Mouse (Mus musculus) c-Kit-negative CD71-positive TER-119-positive erythroid progenitor cells, embryonic 14.5 days (primary cell): ENCODE data around the gene H2al1c.
"Not testable (repeated sequence)": the region's sequence is repeated elsewhere in the genome, so short reads cannot be mapped to it uniquely, and the experiment has no call there.

Experiments
- DNase-seq: peaks from one replicate; pipeline ENCODE4 v3.0.0-alpha.2; 2013; ENCODE audit warnings: low read depth, low spot score

H2al1c gene

GRCm38 (mm10) chrX:11305355-11305754 is at the start of gene H2al1c:
Gene H2al1c (plus strand): TSS chrX:11305655.
- DNase-seq, result not testable (repeated sequence)

GRCm38 (mm10) chrX:11264918-11265317 is 40.5 kb upstream of the H2al1c start:
- no peak for DNase-seq

DNA sequence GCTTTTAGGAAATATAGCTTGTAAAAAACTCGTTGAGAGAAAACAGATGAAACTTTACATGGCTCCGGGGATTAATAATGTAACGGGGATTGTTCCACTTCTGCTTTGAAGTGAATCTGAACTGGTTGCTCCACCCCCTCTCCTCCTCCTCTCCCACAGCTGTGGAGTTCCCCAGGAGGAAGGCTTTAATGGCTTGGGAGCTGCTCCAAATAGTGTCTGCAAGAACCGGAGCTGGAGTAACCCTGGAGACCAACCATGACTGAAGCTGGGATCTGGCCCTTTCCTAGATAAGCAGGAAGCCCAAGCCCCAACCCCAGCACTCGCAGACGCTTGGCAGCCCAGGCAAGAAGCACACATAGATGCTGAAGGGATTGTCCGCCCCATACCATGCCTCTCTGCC is 37.7 kb upstream of the H2al1c start:
- DNase-seq, result no peak

GRCm38 (mm10) chrX:11269074-11269473 is 36.4 kb upstream of the H2al1c start:
- DNase-seq, result no peak

DNA sequence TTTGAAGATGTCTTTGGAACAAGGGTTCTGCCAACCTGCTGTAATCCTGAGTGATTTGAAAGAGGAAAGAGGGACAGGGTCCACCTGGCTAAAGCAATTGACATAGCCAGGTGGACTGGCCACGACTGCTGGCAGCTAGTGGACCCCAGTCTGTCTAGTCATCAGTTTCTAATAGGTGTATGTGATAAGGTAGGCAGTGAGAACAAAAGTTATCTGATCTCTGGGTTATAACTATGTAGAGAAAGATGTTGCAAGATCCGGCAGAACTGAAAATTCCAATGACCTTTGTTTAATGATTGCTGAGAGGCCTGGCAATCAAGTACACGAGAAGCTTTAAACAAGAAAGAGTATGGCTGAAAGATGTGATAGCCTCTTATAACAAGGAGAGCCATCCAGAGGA is 32.3 kb upstream of the H2al1c start:
- no peak for DNase-seq

GRCm38 (mm10) chrX:11277083-11277482 is 28.4 kb upstream of the H2al1c start:
- DNase-seq, result no peak

DNA sequence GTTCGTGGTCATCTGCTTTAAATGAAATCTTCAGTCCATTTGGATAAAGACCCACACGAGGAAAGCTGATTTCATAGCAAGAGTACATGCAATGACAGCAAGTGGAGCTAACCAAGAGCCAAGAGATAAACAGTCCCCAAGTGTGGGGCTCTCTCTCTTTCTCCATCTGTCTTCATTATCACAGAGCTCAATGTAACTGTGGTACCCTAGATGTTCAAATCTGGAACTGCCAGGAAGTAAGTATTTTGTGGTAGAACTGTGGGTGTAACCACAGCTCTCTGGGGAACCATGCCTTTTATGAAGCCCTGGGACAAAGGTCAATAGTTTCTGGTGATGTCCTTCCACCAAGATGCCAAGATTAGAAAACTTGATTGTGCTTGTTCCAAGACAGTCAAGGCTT is 24.7 kb upstream of the H2al1c start:
- DNase-seq, result no peak

DNA sequence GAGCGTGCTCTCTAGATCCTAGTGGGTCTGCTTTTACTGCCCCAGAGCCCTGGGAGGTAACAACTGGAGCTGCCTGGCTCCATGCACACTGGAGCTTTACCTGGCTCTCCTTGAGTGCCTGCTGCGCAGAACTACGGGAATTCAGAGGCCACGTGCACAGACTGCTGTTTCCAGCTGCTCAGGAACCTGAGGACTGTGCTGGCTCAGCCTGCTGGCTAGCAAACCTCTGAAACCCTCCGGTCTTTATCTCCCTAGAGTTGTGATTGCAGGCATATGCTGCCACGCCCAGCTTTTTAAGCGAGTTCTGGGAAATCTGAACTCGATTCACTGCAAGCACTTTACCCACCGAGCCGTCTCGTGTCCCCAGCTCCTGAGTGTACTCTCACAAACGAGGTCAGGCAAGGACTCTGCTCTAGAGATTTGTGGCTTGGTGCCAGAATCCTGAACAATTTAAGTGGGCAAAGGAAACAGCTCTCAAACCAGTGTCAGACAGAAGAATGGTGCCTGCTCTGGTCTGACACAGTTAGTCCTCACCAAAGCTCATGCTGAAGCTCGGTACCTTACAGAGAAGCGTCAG is 17.1 kb upstream of the H2al1c start:
- DNase-seq, result no peak

DNA sequence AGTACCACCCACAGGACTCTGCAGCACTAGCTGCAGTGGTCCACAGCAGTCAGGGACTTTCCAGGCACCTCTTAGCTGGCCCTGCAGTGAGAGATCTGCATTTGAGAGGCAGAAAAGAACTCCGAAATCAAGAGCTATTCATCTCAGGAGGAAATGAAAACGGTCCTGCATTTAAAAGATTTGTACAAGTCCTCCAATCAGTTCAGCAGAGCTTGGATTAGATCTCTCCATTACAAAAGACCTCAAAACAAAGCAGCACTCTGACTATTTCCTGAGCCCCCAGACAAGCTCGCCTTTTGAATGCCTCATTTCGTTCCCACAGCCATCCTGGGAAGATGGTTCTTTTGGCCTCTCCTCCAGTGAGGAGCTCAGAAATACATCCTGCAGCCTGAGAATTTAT is 16.2 kb upstream of the H2al1c start:
- DNase-seq, result no peak

DNA sequence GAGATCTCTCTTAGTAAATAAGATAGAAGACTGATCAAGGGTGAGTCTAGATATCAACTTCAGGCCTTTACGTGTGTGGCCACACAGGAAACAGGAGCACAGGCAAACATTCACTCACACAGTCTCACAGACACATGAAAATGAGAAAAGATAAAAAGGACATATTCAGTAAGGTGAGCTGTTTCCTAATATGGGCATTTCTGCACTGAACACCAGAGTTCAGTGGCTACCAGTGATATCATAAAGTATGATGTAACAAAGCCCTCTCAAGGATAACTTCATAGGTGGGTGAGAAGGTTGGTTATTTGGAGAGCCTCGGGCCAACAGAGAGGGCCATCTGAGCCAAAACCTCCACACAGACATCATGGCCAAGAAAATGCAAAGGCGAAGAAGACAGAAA is 6.5 kb upstream of the H2al1c start, which contains the start of gene H2al1a:
TSS of gene H2al1a (plus strand) at position 301 of the 400 bp plus-strand sequence.
- DNase-seq, result not testable (repeated sequence)

- not testable (repeated sequence) for DNase-seq
These were observed 3.3 kb upstream of the H2al1c start, which contains the start of gene H2al1b for GRCm38 (mm10) chrX:11302132-11302531. Gene H2al1b (plus strand): TSS chrX:11302432.

DNA sequence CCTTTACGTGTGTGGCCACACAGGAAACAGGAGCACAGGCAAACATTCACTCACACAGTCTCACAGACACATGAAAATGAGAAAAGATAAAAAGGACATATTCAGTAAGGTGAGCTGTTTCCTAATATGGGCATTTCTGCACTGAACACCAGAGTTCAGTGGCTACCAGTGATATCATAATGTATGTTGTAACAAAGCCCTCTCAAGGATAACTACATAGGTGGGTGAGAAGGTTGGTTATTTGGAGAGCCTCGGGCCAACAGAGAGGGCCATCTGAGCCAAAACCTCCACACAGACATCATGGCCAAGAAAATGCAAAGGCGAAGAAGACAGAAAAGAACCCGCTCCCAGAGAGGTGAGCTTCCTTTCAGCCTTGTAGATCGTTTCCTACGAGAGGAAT is 3.1 kb downstream of the H2al1c start, which contains the start of gene H2al1d:
TSS of gene H2al1d (plus strand) at position 301 of the 400 bp plus-strand sequence.
- not testable (repeated sequence) for DNase-seq

GRCm38 (mm10) chrX:11311634-11312033 is 6.2 kb downstream of the H2al1c start, which contains the start of gene H2al1e:
Gene H2al1e (plus strand): TSS chrX:11311934.
- not testable (repeated sequence) for DNase-seq

DNA sequence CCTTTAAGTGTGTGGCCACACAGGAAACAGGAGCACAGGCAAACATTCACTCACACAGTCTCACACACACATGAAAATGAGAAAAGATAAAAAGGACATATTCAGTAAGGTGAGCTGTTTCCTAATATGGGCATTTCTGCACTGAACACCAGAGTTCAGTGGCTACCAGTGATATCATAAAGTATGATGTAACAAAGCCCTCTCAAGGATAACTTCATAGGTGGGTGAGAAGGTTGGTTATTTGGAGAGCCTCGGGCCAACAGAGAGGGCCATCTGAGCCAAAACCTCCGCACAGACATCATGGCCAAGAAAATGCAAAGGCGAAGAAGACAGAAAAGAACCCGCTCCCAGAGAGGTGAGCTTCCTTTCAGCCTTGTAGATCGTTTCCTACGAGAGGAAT is 9.4 kb downstream of the H2al1c start, which contains the start of gene H2al1f:
TSS of gene H2al1f (plus strand) at position 301 of the 400 bp plus-strand sequence.
- DNase-seq, result not testable (repeated sequence)

DNA sequence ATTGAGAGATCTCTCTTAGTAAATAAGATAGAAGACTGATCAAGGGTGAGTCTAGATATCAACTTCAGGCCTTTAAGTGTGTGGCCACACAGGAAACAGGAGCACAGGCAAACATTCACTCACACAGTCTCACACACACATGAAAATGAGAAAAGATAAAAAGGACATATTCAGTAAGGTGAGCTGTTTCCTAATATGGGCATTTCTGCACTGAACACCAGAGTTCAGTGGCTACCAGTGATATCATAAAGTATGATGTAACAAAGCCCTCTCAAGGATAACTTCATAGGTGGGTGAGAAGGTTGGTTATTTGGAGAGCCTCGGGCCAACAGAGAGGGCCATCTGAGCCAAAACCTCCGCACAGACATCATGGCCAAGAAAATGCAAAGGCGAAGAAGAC is 12.5 kb downstream of the H2al1c start, which contains the start of gene H2al1g:
TSS of gene H2al1g (plus strand) at position 301 of the 400 bp plus-strand sequence.
- not testable (repeated sequence) for DNase-seq

DNA sequence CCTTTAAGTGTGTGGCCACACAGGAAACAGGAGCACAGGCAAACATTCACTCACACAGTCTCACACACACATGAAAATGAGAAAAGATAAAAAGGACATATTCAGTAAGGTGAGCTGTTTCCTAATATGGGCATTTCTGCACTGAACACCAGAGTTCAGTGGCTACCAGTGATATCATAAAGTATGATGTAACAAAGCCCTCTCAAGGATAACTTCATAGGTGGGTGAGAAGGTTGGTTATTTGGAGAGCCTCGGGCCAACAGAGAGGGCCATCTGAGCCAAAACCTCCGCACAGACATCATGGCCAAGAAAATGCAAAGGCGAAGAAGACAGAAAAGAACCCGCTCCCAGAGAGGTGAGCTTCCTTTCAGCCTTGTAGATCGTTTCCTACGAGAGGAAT is 15.7 kb downstream of the H2al1c start, which contains the start of gene H2al1h:
TSS of gene H2al1h (plus strand) at position 301 of the 400 bp plus-strand sequence.
- not testable (repeated sequence) for DNase-seq

DNA sequence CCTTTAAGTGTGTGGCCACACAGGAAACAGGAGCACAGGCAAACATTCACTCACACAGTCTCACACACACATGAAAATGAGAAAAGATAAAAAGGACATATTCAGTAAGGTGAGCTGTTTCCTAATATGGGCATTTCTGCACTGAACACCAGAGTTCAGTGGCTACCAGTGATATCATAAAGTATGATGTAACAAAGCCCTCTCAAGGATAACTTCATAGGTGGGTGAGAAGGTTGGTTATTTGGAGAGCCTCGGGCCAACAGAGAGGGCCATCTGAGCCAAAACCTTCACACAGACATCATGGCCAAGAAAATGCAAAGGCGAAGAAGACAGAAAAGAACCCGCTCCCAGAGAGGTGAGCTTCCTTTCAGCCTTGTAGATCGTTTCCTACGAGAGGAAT is 18.9 kb downstream of the H2al1c start, which contains the start of gene H2al1i:
TSS of gene H2al1i (plus strand) at position 301 of the 400 bp plus-strand sequence.
- not testable (repeated sequence) for DNase-seq

DNA sequence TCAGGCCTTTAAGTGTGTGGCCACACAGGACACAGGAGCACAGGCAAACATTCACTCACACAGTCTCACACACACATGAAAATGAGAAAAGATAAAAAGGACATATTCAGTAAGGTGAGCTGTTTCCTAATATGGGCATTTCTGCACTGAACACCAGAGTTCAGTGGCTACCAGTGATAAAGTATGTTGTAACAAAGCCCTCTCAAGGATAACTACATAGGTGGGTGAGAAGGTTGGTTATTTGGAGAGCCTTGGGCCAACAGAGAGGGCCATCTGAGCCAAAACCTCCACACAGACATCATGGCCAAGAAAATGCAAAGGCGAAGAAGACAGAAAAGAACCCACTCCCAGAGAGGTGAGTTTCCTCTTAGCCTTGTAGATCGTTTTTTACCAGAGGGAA is 22.1 kb downstream of the H2al1c start, which contains the start of gene H2al1j:
TSS of gene H2al1j (plus strand) at position 301 of the 400 bp plus-strand sequence.
- not testable (repeated sequence) for DNase-seq

- DNase-seq, result no peak
These were observed 40.3 kb downstream of the H2al1c start for GRCm38 (mm10) chrX:11345762-11346161.

- DNase-seq, result no peak
These were observed 41.3 kb downstream of the H2al1c start for GRCm38 (mm10) chrX:11346756-11347155.
